In the genomic region with DNA sequence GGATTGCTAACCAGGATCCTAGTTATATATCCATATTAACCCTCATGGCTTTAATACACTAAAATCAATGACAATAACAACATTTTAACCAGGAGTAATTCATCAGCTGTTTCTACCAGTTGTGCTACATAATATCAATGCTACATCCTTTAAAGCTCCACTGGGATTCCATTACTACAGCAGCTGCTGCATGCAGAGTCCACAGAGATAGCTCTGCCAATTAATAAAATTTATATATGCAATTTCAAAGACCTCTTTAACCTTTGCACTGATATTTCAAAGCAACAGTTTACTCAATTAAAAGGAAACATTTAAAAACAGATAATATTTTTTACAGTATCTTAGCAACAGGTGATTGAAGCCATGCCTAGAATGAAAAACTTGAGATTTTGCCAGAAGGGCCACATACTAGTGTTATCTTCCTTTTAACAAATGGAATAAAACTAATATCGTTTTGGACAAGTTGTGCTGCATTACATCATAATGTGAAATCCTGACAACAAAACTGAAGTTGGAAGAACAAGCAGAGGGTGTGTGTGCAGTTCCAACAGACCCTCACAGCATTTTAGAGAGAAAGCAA, we compare ENCODE assay signal across 21 mouse cellular contexts.
A peak's percentile ranks its signal among the peaks of the same experiment; 100 is the strongest.
DNase-seq lines count a peak whose midpoint lies in the region; ATAC-seq and TF ChIP-seq lines count a peak whose summit lies in the region.
"Had no signal": no experiment of that assay in that cellular context is flagged by ENCODE, and none has a peak within 500 bp of the region (broad histone marks: within the 10 kb centered on the region; RNA-seq: fewer than 3 reads in every experiment).

No protein-coding gene starts in this region.

- peak; percentile 20 to 30 for DNase-seq in heart, adult 18-20 months
- DNase-seq in heart, postnatal 14 days, result no peak
- peak; percentile 22 for DNase-seq in kidney, postnatal 0 days (ENCODE audit: low spot score)
- no peak for DNase-seq in kidney, postnatal 14 days
- DNase-seq in lung, adult 2 months, result no peak
- DNase-seq in liver, postnatal 0 days, result no peak
- DNase-seq: adrenal gland, adult 8-10 months; adrenal gland, postnatal 36 days; B cell, adult 2 months; cerebellum, adult 2 months; cerebellum, postnatal 10 days; gastrocnemius, adult 2 months; gastrocnemius, postnatal 36 days; heart, adult 2 months had no signal

- WGBS in kidney, postnatal 0 days, result 55% methylated on average over 1 of the region's 1 CpGs
- WGBS in lung, embryonic 16.5 days, result 29% methylated on average over 1 of the region's 1 CpGs
- WGBS in lung, adult 2 months, result 42% methylated on average over 1 of the region's 1 CpGs
- 64% methylated on average over 1 of the region's 1 CpGs for WGBS in liver, postnatal 0 days (ENCODE audit: insufficient replicate concordance)

- no peak overlapping the region for H3K4me2 ChIP-seq in kidney, postnatal 0 days (ENCODE audit: low read length)
- no peak overlapping the region for H3K4me2 ChIP-seq in lung, embryonic 16.5 days (ENCODE audit: low read depth, low read length)
- H3K4me2 ChIP-seq in liver, postnatal 0 days (ENCODE audit: low read depth, low read length), result no peak overlapping the region
- H3K4me2 ChIP-seq: forebrain, embryonic 13.5 days; heart, embryonic 13.5 days; hindbrain, embryonic 15.5 days had no signal

- no peak for TF ChIP-seq POLR2A in lung, adult 2 months (IDR thresholded peaks at IDR 0.05; ENCODE audit: borderline replicate concordance, extremely low read depth, low read depth, low read length)

- intact Hi-C loops in heart, postnatal 14 days (cut with DNase I), result no loop called here

- TF ChIP-seq EP300 in liver, postnatal 0 days (IDR thresholded peaks at IDR 0.05; ENCODE audit: low read depth), result no peak

- H3K36me3 ChIP-seq in kidney, postnatal 0 days (ENCODE audit: insufficient read depth, low read length), result no peaks in the 10 kb centered on the region
- no peaks in the 10 kb centered on the region for H3K36me3 ChIP-seq in lung, embryonic 16.5 days (ENCODE audit: control insufficient read depth, insufficient read depth, low read length)
- H3K36me3 ChIP-seq in liver, postnatal 0 days (replicated peaks; ENCODE audit: insufficient read depth, low read length), result no peaks in the 10 kb centered on the region
- H3K36me3 ChIP-seq: embryonic facial prominence, embryonic 10.5 days; G1E; heart, embryonic 13.5 days; hindbrain, embryonic 15.5 days had no signal

- no peaks in the 10 kb centered on the region for H3K9me3 ChIP-seq in kidney, postnatal 0 days (replicated peaks; ENCODE audit: low read length)
- no peaks in the 10 kb centered on the region for H3K9me3 ChIP-seq in lung, embryonic 16.5 days (ENCODE audit: control insufficient read depth, low read length)
- no peaks in the 10 kb centered on the region for H3K9me3 ChIP-seq in liver, postnatal 0 days (ENCODE audit: low read length)
- H3K9me3 ChIP-seq: embryonic facial prominence, embryonic 10.5 days; forebrain, embryonic 13.5 days; G1E; heart, embryonic 13.5 days; hindbrain, embryonic 15.5 days had no signal

- no peaks in the 10 kb centered on the region for H3K27me3 ChIP-seq in kidney, postnatal 0 days (ENCODE audit: insufficient read depth, low read length)
- H3K27me3 ChIP-seq in lung, embryonic 16.5 days (ENCODE audit: control insufficient read depth, insufficient read depth, low read depth, low read length), result no peaks in the 10 kb centered on the region
- H3K27me3 ChIP-seq in liver, postnatal 0 days (ENCODE audit: insufficient read depth, low read length), result no peaks in the 10 kb centered on the region
- H3K27me3 ChIP-seq: forebrain, embryonic 13.5 days; heart, embryonic 13.5 days; hindbrain, embryonic 15.5 days had no signal

- no peak for TF ChIP-seq CTCF in kidney, postnatal 0 days (IDR thresholded peaks at IDR 0.05; ENCODE audit: low read depth)
- no peak for TF ChIP-seq CTCF in lung, adult 2 months (IDR thresholded peaks at IDR 0.05; ENCODE audit: insufficient read depth, low read length)
- no peak for TF ChIP-seq CTCF in liver, postnatal 0 days (IDR thresholded peaks at IDR 0.05; ENCODE audit: low read depth)

- no peak overlapping the region for H3K9ac ChIP-seq in kidney, postnatal 0 days (ENCODE audit: low read depth, low read length)
- H3K9ac ChIP-seq in lung, embryonic 16.5 days (ENCODE audit: low read length), result no peak overlapping the region
- no peak overlapping the region for H3K9ac ChIP-seq in liver, postnatal 0 days (replicated peaks)
- H3K9ac ChIP-seq: forebrain, embryonic 13.5 days; heart, embryonic 13.5 days; hindbrain, embryonic 15.5 days had no signal

- H3K4me3 ChIP-seq in kidney, postnatal 0 days (replicated peaks; ENCODE audit: low read depth, low read length), result no peak overlapping the region
- H3K4me3 ChIP-seq in lung, embryonic 16.5 days (ENCODE audit: low read length), result no peak overlapping the region
- no peak overlapping the region for H3K4me3 ChIP-seq in lung, adult 2 months (replicated peaks; ENCODE audit: extremely low read depth, low read depth, low read length)
- H3K4me3 ChIP-seq in liver, postnatal 0 days (ENCODE audit: low read depth, low read length), result no peak overlapping the region
- H3K4me3 ChIP-seq: embryonic facial prominence, embryonic 10.5 days; forebrain, embryonic 13.5 days; gastrocnemius, adult 2 months; heart, adult 2 months; heart, embryonic 13.5 days; hindbrain, embryonic 15.5 days had no signal

- no peak for ATAC-seq in kidney, postnatal 0 days (replicated peaks; ENCODE audit: low FRiP score, low read depth)
- ATAC-seq in lung, embryonic 16.5 days (ENCODE audit: low read depth), result peak; percentile 79
- ATAC-seq in liver, postnatal 0 days, result no peak
- ATAC-seq: CD4-positive, CD25-positive, alpha-beta regulatory T cell, adult 4 months; forebrain, embryonic 13.5 days had no signal

- H3K4me1 ChIP-seq in kidney, postnatal 0 days (replicated peaks; ENCODE audit: insufficient read depth, low read length), result no peaks in the 10 kb centered on the region
- no peaks in the 10 kb centered on the region for H3K4me1 ChIP-seq in lung, embryonic 16.5 days (replicated peaks; ENCODE audit: control insufficient read depth, insufficient read depth, low read length)
- H3K4me1 ChIP-seq in lung, adult 2 months (ENCODE audit: control insufficient read depth, insufficient read depth, low read length), result no peaks in the 10 kb centered on the region
- no peaks in the 10 kb centered on the region for H3K4me1 ChIP-seq in liver, postnatal 0 days (ENCODE audit: insufficient read depth)
- H3K4me1 ChIP-seq: embryonic facial prominence, embryonic 10.5 days; forebrain, embryonic 13.5 days; heart, embryonic 13.5 days; hindbrain, embryonic 15.5 days had no signal

- no peak overlapping the region for H3K27ac ChIP-seq in kidney, postnatal 0 days
- H3K27ac ChIP-seq in lung, embryonic 16.5 days (ENCODE audit: low read length), result no peak overlapping the region
- H3K27ac ChIP-seq in liver, postnatal 0 days (ENCODE audit: low read depth), result no peak overlapping the region
- H3K27ac ChIP-seq: embryonic facial prominence, embryonic 10.5 days; forebrain, embryonic 13.5 days; gastrocnemius, adult 2 months; heart, adult 2 months; heart, embryonic 13.5 days; hindbrain, embryonic 15.5 days had no signal

Comparison
In these comparisons a context has a peak if more than half of its experiments do, and no peak if none do; other contexts are left out.
1. DNase-seq: peak in heart, adult 18-20 months (2 of 2) and kidney, postnatal 0 days (single experiment); none in heart, postnatal 14 days (0 of 2), kidney, postnatal 14 days (single experiment), lung, adult 2 months (single experiment) and liver, postnatal 0 days (single experiment).